Mouse (Mus musculus): ENCODE measurements around the gene Ddi1.

- no peak for TF ChIP-seq MAX (IDR thresholded peaks at IDR 0.05)
- no peak for TF ChIP-seq CEBPB (IDR thresholded peaks at IDR 0.05; ENCODE audit: low read depth)
These were observed 52.1 kb downstream of the Ddi1 start for GRCm38 (mm10) chr9:6217505-6217904.

Data from C2C12 (cell line).